Mouse (Mus musculus) left cerebral cortex, adult 9 months (tissue): Measurements from ENCODE around the gene Cyp2j8.
"Not testable (repeated sequence)": the region's sequence is repeated elsewhere in the genome, so short reads cannot be mapped to it uniquely, and the experiment has no call there.

ENCODE experiments used
- DNase-seq, 2 experiments: peaks; one replicate each; pipeline ENCODE4 v3.0.0; 2022; ENCODE audit warnings: low spot score in 2 of 2

Gene Cyp2j8

GRCm38 (mm10) chr4:96507286-96507685 lies at the start of gene Cyp2j8:
Gene Cyp2j8 (minus strand): TSS chr4:96507386.
- DNase-seq = no peak

DNA sequence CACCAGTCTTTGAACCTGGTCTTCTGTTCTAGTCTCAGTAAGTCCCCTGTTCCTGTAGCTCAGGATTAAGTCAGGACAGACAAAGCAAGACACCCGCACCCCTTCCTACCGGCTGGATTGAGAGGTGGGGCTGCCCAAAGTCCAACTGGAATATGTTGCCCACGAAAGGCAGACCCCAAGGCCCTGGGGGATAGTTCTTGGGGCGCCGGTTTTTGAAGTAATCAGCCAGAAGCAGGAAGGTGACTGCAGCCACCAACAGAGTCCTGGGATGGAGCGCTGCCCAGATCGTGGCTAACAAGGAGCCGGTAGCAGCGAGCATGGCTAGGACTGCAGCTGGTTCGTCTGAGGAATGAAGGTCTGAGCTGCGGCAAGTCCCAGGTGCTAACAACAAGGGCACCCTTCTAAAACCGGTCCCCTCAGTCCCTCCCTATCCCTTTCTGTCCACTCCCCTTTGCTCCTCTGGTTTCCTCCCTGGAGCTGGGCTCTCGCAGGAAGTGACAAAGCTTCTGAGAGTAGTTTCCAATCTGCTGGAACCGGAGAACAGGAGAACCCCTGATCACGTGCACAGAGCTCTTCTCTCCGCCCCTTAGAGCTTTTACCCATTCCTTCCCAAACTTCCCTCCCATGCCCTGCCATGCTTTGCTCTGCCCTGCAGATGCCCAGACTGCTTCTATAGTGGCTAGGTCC lies 46.1 kb upstream of the Cyp2j8 start, which contains the start of gene Cyp2j6:
Gene Cyp2j6 (minus strand): TSS at position 529 of the 687 bp plus-strand sequence.
- DNase-seq = peak in 1 of 2 experiments; percentile 36

- no peak for DNase-seq
These were observed 44.4 kb upstream of the Cyp2j8 start for GRCm38 (mm10) chr4:96551619-96552018.

DNA sequence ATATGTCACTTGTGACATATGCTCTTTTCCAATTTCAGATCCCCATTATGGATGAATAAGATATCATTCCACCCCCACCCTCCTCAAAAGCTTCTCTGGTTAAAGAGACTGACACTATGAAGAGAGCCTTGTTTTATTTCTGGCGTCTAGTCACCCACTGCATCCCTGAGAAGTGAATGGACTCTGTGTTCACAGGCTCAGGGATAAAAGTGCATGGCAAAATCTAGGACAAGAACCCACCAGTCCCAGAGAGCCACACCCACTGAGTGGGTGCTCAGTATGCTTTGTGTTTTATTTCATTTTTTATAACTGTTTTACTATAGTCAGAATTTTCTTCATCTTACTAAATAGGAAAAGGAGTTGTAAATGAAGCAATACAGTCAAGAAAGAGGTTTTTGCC lies 38.8 kb upstream of the Cyp2j8 start:
- peak; percentile 27 to 44 for DNase-seq

DNA sequence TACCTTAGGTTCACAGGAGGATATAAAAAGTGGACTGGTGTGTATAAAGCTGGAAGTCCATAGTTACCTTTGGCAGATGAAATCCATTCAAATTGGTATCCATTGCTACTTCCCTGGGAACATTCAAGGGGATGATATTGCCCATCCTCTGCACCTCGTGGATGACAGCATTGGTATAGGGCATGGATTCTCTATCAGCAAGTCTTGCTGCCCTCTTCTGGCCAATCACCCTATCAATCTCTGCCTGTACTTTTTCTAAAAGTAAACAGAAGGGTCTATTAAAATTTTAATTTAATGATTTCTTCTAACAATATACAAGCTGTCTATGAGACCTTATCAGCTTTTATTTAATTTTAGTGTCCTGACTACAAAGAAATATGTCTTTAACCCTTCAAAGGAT lies 18.6 kb upstream of the Cyp2j8 start:
- peak in 1 of 2 experiments; percentile 26 for DNase-seq

- DNase-seq = no peak
These were observed 15.1 kb upstream of the Cyp2j8 start for GRCm38 (mm10) chr4:96522256-96522655.

DNA sequence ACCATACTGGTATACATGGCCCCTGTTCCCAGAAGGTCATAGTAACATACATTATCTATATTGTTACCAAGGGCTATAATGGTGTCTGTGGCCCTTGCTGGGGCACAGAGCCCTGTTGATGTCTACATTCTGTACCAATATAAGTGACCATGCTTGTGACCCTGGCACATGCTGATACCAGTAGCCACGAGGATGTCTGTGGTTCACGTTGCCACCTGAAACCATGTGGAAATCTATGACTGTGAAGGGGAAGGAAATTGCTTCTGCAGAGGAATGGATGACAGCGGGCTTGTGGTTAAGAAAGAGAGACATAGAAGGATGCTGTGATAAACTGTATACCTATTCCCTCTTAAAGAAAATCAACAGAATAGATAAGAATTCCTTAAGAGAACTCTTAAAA lies 2.9 kb upstream of the Cyp2j8 start:
- DNase-seq = no peak

- not testable (repeated sequence) for DNase-seq
These were observed 43.7 kb downstream of the Cyp2j8 start for GRCm38 (mm10) chr4:96463311-96464060.
